Mouse (Mus musculus) activated CD4-positive, CD25-positive, alpha-beta regulatory T cell, adult 4 months (primary cell): ENCODE results near the gene Cers6. TPM values are rescaled to one million over a fixed set of nuclear protein-coding genes. Genes with fewer than 3 reads are reported as not detected.

Source experiments
- polyA plus RNA-seq, 2 experiments: library from polyadenylated mRNA; unstranded; fragments of 100-300 nt; shearing (Covaris generic); gene quantifications; one replicate each; pipeline ENCODE4 v1.2.1; 2017

Cers6 gene
- polyA plus RNA-seq, 2 experiments from 2014 or later = 1.7 to 4.2 TPM

Other genes with a start within 250 kb of the Cers6 start
- gene 4932414N04Rik, start 205.0 kb upstream of the Cers6 start, polyA plus RNA-seq = not detected